Mouse (Mus musculus) R1 (cell line): ENCODE measurements around the gene Fbxo40.
A peak's percentile ranks its signal among the peaks of the same experiment; 100 is the strongest.

Source experiments
- DNase-seq: peaks from one replicate; pipeline ENCODE4 v3.0.0-alpha.2; 2018; ENCODE audit warnings: low read depth, low spot score

The Fbxo40 gene

DNA sequence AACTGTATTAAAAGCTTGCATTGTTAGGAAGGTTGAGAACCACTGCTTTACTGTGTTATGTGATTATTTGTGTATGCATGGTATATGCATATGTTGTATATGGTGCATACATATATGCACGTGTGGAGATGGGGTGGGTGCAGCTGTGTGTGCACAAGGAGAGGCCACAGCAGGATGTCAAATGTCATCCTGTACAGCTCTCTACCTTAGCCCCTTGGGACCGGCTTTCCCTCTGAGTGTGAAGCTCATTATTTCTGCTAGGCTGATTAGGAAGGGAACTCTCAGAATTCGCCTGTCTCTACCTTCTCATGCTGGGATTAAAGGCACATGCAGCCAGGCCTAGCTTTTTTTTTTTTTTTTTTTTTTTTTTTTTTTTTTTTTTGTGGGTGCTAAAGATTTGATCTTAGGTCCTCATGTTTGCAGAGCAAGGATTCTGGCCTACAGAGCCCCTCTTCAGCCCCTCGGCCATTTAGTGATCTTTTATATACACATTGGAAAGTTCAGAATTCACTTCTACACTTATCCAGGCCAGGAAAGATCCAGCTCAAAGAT lies 42.5 kb downstream of the Fbxo40 start:
- DNase-seq, result no peak

DNA sequence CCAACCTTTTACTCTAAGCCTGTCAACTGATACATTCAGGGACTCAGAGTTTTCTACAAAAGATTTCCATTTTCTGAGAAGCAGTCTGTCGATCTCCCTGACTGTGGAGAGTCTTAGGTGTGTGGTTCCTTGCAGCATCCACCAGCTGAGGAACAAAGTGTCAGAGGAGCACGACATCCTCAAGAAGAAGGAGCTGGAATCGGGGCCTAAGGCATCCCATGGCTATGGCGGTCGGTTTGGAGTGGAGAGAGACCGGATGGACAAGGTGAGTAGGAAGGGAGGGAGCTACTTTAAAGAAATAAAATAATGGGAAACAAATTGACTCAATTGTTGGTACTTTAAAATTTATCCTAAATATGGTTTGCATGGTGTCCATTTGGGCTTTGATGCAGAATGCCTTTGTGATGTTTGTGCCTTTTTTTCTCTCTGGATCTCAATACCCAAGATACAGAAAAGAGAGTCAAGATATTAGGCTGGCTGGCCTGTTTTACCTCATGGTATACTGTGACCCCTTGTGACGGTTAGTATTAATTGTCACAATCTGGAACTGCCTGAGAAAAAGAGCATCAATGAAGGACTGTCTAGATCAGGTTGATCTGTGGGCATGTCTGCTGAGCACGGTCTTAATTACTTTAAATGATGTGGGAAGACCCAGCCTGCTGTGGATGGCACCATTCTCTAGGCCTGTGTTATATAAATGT lies 43.7 kb downstream of the Fbxo40 start:
- DNase-seq, result no peak

DNA sequence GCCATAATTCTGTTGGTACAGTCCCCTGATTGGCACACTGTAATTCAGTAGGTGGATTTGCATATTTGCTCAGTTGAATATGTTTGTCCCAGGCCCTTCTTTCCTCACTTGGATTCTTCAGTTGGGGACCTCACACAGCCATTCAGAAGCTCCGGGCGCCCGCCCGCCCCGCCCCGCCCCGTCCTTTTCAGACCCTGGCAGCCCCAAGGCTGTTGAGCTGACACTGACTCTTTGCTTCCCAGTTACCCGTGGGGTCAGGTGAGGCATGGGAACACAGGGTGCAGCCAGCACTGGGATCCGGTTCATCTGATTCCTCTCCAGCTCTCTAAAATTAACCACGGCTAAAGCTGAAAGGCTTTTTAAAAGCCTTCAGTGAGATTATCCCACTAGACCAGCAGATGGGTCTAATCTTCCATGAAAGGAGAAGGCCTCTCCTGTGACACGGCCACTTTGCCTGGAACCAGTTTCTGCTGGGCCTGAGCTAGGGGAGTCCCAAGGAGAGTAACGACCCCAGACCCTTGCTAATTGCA lies 45.3 kb downstream of the Fbxo40 start:
- peak; percentile 31 for DNase-seq

DNA sequence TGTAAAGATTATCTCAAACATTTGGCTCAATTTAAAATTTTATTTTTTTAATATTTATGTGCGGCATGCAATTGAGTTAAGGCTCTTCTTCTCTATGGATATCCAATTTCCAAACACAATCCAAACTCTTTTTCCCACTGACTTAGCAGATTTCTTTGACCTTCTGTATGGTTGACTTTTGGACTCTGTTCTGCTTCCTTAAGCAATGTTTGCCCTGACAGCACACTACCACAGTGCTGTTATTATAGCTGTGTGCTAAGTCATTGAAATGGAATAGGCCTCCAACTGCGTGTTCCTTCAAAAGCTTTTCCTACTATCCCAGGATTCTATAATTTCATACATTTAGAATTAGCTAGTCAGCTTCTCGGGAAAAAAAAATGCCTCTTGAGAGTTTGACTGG lies 46.7 kb downstream of the Fbxo40 start:
- no peak for DNase-seq

DNA sequence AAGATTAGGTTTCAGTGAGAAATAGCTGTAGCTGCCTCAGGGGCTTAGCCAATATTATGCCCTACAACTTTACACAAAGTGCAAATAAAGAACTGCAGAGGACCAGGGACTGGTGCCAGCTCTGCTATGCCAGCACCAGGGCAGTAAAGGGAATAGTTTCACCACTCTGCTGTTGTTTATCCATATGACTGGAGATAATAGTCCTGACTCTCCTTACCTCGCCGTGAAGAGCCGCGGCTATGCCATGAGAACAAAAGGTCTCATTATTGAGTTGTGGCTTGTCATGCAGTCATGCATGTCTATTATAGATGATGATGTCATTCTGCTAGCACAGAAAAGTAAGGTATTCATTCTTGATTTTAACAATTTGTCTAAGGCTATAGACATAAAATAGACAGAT lies 48.4 kb downstream of the Fbxo40 start:
- no peak for DNase-seq

DNA sequence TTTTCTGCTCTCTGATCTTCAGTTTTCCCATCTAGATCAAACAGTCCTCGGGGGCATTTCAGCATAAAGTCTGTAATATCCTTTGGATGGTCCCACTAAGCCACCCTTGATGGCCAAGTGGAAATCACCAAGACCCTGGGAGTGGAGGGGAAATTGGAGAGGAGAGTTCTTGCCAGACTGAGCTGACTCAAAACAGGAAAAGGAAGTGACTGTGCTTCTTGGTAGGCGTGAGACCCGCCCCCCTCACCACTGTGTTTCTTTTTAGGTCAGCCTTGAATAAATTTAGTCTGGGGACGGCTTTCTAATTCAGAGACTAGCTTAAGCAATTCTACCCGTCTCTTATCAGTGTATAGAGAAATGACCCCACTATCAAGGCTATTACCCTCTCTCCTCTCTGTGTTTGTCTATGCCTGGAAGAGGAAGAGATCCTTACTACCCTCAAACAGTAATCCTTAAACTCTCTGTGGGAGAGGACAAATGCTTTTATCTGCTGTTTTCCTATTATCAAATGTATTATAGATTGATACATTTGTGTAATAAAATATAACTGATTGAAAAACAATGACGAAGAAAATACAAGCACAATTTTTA lies 49.0 kb downstream of the Fbxo40 start:
- no peak for DNase-seq

DNA sequence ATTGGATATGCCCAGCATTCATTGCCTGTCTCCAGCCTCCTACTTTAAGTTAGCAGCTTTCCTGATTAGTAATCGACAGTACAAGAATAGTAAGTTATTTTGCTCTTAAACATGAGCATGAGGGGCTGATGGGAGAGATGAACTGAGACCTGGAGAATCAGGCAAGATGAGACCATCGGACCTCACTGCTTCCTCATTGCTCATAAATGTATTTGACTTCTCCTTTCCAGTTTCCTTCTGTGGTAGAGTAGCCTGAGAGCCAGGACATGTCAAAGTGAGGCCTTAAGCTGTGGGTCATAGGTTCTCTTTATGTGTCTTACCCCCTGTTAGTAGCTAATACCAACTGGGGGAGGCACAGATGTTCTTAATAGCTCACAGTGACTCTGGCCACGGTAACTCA lies 54.5 kb downstream of the Fbxo40 start:
- DNase-seq, result no peak

DNA sequence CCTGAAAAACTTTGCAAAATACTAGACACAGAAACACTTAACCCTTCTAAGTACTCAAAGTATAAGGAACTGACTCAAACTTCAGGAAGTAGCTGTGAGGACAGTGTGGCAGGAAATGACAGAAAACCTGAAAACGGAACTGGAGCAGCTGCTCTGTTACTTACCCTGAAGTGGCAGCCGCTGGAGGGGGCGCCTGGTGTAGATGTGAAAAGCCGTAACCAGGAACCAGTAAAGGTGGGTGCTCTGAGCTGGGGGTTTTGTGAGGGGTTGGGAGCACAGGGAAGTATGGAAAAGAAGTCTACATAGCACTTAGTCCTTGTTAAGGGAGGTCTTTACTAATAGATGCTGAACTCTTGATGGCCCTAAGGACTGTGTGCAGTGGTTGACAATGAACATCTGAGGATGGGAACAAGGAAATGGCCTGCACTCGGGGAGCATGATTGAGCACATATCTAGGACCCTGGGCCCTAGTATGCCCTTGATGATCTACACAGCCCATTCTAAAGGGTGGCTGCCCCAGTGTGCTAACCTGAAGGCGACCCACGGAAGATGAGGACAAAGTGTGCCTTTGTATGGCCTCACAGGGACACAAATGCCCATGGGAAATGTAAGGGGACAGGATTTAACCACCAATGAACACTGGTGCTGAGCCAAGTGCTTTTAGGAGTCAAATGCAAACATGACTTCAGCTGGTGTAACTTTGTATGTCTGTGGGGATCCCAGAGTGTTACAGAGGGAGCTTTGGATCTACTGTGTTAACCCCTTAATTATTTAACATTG lies 55.2 kb downstream of the Fbxo40 start, which contains the start of gene Hcls1:
Gene Hcls1 (plus strand): TSS at position 143 of the 780 bp plus-strand sequence.
- no peak for DNase-seq

DNA sequence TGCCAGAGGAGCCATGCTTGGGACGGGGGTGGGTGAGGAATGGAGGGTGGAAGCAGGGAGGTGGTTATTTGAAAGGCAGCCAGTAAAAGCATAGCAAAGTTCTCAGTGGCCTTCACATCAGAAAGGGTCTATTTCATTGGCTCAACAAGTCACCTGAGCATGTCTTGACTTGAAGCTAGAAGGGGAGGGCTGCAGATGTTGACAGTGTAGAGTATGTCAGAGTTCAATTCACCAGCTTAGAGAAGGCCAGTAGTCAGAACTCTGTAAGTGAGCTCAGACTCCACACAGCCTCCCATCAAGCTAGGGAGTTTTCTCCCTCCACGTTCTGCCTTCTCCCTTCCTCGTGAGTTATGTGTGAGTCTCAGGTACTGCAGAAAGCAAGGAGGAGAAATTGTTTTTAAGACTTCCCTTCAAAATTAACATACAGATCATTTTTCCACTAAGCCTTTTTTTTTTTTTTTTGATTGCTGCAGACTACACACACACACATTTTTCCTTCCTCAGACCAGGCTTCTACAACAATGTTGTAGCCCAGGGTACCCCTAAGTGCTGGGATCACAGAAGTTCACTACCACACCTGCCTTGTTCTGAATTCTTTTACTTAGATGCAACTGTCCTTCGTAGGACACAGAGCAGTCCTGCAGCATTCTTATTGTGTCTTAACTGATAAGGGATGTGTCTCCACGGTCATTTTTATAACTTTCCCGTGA lies 56.0 kb downstream of the Fbxo40 start:
- DNase-seq, result no peak

DNA sequence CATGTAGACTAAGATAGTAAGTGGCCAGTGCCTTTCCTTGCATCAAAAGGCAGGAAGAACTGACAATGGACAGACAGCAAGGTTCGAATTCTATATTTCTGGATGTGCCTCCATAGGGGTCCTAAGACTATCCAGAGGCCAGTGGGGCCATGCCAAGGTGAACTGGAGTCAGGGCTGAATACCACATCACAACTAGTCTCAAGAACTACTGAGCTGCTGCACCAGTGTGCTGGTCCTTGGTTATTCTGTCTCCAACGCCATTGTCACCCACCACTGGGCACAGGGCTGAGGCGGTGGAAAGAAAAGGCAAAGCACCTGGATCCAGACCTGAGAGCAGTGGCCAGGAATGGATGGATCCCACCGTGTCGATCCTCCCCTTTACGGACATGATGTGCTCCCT lies 57.7 kb downstream of the Fbxo40 start:
- DNase-seq, result no peak

DNA sequence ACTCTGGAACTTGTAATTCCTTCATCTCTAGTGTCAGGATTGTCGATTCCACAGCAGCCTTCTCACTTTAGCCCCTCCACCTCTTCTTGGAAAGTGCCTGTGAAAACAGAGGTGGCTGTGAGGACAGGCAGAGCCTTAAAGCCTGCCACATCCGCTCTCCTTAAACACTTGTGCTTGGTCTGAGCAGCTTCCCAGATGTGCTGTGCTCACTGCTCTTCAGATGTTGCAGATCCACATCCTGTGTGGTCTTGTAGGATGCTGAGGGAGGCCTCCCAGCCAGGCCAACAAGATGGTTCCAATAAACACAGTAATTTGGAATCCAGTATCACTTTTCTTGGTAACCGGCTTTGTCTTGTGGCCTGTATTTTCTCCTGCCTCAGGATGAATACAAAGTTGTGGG lies 58.3 kb downstream of the Fbxo40 start:
- no peak for DNase-seq

DNA sequence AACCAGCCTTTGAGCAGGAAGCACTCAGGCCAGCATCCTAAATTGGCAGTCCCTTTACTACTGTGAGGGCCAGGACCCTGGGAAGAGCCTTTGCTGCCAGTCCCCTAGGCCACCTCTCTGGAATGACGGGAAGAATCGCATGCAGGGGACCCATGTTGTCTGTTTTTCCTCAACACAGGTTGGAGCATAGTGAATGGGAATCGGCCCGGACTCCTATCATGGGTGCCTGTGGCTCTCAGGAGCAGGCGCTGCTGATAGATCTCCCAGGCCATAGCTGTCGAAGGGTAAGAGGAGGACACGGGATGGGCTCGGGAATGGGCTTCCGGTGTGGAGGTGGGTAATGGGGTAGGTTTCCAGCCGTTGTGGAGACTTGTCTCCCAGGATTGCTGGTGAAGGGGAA lies 58.9 kb downstream of the Fbxo40 start:
- no peak for DNase-seq

DNA sequence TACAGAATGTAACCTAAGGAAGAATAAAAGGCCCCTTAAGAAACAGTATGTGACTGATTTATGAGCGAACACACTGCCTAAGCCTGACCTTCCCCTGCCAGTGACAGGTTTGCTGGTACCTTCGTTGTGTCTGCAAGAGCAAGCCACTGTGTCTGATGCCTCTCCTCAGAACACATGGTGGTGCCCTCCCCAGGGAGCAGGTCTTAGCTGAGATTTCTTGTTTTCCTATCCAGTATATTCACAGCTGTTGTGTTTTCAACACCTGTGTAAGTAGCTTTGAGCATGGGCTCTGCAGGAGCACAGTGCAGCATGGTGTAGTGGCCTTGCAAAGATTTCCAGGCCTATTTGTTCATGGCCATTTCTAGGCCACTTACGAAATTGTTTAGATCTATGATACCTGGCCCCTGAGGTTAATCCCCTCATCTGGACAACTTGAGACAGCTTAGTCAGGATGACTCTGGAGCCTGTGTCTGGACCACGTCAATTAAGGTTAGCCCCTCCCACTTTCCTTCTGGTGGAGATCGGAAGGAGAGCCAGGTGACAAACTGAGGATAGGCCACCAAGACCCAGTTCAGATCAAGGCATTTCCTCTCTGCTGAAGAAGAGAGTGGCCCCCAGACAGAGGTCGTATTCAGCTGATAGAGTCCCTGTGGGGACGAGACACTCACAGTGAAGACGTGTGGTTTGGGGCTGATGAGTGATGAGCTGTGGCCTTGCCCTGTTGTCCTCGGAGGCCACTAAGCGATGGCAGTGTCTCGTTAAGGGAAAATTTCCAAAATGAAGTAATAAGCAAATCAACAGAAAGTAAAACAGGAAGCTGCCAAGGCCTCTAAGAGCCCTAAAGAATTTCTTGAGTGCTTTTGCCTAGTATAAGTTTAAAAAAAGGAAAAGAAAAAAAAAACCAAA lies 59.8 kb downstream of the Fbxo40 start:
- no peak for DNase-seq

DNA sequence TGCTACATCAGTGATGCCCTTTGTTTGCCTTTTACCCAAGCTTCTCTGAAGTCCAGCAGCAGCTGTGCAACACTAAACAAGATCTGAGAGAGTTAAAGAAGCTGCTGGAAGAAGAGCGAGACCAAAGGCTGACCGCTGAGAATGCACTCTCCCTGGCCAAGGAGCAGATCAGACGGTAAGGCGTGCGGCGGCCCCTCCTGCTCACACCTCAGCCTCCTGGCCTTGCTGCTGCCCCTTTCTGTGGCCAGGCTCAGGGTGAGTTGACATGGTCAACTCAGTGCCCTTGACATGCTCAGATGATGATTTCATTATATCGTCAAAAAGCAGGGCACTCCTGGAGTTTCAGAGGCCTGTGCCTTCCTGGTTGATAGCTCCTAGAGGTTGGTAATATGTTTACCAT lies 61.1 kb downstream of the Fbxo40 start:
- no peak for DNase-seq

DNA sequence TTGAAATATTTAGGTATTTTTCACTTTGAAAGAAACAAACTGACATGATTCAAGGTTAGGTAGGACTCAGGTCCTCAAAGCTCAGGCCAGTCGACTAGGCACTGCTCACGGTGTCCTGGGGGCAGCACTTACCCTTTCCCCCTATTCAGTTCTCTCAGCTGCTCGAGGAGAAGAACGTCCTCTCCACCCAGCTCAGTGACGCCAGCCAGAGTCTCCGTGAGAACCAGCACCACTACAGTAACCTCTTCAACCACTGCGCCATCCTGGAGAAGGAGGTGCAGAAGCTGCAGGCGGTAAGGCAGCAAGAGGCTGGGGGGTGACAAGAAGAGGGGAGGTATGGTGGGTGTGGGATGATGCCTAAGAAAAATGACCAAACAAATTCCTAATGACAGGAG lies 62.2 kb downstream of the Fbxo40 start:
- DNase-seq, result no peak

DNA sequence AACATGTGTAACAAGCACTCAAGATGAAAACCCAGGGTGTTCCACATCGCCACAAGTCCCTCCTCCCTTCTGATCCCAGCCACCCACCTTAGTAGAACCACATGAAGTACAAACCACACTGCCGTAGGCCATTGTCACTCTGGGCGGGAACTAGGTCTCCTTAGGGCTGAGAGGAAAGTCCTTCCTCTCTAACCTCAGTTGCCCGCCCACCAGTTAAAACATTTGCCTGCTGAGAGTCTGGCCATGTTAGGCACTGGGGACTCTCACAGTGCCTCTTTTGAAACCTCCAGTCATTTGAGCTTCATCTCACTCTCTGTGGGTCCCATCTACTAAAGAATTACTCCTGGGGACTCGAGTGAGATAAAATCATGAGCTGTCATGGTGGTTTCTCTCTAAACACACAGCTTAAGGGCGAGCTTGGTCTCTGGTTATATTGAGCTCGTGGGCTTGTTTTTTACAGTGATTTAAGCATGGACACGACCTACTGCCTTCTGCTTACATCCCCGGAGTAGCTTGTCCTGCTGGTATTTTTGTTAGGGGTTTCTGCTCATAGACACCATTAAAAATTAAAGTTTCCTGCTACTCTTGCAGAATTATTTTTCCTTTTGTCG lies 62.7 kb downstream of the Fbxo40 start:
- DNase-seq, result no peak

DNA sequence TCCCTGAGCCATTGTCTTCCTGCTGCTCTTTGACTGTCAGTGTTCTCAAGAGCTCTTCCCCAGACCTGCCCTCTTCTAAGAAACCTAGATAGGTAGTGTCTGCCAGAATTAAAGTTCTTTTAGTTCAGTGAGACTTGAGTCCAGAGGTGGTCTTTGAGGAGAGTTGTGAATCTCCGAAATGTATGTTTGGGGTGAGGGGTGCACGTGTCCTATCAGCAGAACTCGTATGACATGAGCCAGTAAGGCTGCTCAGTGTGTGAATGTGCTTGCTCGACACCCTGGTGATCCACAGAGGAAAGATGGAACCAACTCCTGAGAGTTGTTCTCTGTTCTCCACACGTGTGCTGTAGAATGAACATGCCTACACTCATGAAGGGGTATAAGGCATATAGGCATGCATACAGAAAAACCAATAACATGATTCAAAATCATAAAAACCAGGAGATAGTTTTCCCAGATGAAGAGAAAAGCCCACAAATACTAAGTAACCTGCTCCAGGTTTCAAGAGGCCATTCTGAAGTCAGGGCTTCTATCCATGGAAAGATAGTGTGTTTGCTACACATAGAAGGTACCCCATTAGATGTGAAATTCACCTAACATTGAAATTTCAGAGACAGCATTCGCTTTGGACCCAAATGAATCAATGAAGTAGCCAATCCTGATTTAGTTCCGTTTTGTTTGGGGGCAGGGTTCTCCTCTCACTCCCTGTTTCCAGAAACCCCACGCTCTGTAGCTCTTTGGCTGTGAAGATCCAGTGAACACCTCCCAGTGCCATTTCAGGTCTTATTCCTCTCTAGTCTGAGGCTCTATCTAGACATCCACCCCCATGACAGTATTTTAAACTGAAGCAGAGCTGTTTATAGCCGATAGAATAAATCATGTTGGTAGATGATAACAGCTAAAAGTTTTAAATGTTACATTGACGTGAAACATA lies 63.5 kb downstream of the Fbxo40 start:
- no peak for DNase-seq

DNA sequence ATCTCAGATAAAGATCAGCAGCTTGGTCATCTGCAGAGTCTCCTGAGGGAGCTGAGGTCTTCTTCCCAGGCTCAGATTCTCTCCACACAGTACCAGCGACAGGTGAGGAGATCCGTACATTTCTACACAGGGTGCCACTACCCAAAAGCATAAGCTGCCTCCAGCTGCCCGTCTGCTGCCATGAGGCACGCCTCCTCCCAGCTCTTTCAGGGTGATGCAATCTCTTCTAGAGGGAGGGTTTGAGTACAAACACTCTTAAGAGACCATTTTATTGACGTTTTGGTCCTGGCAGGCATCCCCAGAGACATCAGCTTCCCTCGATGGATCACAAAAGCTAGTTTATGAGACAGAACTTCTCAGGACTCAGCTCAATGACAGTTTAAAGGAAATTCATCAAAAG lies 64.5 kb downstream of the Fbxo40 start:
- DNase-seq, result no peak

DNA sequence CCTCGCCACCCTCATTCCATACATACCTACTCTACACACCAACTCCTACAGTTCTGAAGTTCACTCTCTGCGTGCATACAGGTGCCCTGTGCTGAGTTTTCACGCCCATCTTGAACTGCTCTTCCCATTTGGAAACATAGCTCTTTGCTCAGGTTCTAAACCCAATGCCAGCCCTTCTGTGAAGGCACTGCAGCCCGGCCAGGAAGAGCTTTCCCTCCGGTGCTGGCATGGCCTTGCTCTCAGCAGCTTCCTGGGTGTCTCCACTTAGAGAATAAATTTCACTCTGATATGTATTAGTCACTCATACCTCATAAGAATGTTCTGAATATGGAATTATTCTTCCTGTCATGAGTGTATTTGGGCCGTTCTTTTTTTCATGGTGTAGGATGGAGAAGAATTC lies 64.9 kb downstream of the Fbxo40 start:
- DNase-seq, result no peak
